Mouse (Mus musculus) layer of hippocampus, adult 18-20 months (tissue): ENCODE measurements around the gene Olfr195. TPM values are rescaled to one million over a fixed set of nuclear protein-coding genes. Genes with fewer than 3 reads are reported as not detected.
"Not testable (repeated sequence)": the region's sequence is repeated elsewhere in the genome, so short reads cannot be mapped to it uniquely, and the experiment has no call there.

Experiments used
- DNase-seq, 2 experiments: peaks; one replicate each; pipeline ENCODE4 v3.0.0; 2022; ENCODE audit warnings: low spot score in 2 of 2
- long read RNA-seq: library from polyadenylated mRNA; stranded (forward); transcript quantifications from one replicate; pipeline ENCODE4 v2.0.0, GENCODE M21; 2021
- total RNA-seq, 2 experiments: library from RNA; stranded (reverse); gene quantifications; 2 replicates each; pipeline ENCODE4 v1.2.3; 2021

The Olfr195 gene
- total RNA-seq = not detected
- long read RNA-seq = 0 reads

GRCm38 (mm10) chr16:59146746-59147145 is at the start of gene Olfr195:
Olfr195 (plus strand) TSS chr16:59147046.
- DNase-seq = no peak

GRCm38 (mm10) chr16:59105312-59105711 is 41.5 kb upstream of the Olfr195 start:
- DNase-seq = no peak

- DNase-seq = not testable (repeated sequence)
Observed at GRCm38 (mm10) chr16:59108522-59108921, 38.3 kb upstream of the Olfr195 start.

- DNase-seq = no peak
Observed at GRCm38 (mm10) chr16:59111781-59112180, 35.1 kb upstream of the Olfr195 start, which contains the start of gene Olfr193. Olfr193 (minus strand) TSS chr16:59111881.

- no peak for DNase-seq
Observed at GRCm38 (mm10) chr16:59120969-59121368, 25.9 kb upstream of the Olfr195 start, which contains the start of gene Olfr194. Olfr194 (minus strand) TSS chr16:59121069.

GRCm38 (mm10) chr16:59130740-59131139 is 16.1 kb upstream of the Olfr195 start:
- DNase-seq = no peak

- no peak for DNase-seq
Observed at GRCm38 (mm10) chr16:59141105-59141504, 5.7 kb upstream of the Olfr195 start.

GRCm38 (mm10) chr16:59151996-59152395 is 5.2 kb downstream of the Olfr195 start:
- DNase-seq = no peak

GRCm38 (mm10) chr16:59170354-59170753 is 23.5 kb downstream of the Olfr195 start, which contains the start of gene Olfr196:
Olfr196 (minus strand) TSS chr16:59170454.
- DNase-seq = no peak

Other genes starting within 250 kb of the Olfr195 start
- gene Olfr181, start 218.3 kb upstream of the Olfr195 start, total RNA-seq = not detected
- gene Olfr180, start 217.7 kb upstream of the Olfr195 start, total RNA-seq = not detected
- gene Olfr183, start 151.7 kb upstream of the Olfr195 start, total RNA-seq = not detected
- not detected for gene Olfr186, start 116.8 kb upstream of the Olfr195 start, total RNA-seq
- gene Olfr187, start 107.3 kb upstream of the Olfr195 start, total RNA-seq = not detected
- gene Olfr190, start 69.0 kb upstream of the Olfr195 start, total RNA-seq = not detected
- not detected for gene Olfr191, start 57.2 kb upstream of the Olfr195 start, total RNA-seq
- gene Olfr193, start 35.2 kb upstream of the Olfr195 start, total RNA-seq = not detected
- gene Olfr194, start 26.0 kb upstream of the Olfr195 start, total RNA-seq = not detected
- not detected for gene Olfr196, start 23.4 kb downstream of the Olfr195 start, total RNA-seq
- not detected for gene Olfr198, start 56.5 kb downstream of the Olfr195 start, total RNA-seq
- gene Olfr199, start 72.7 kb downstream of the Olfr195 start, total RNA-seq = not detected
- not detected for gene Olfr201, start 125.6 kb downstream of the Olfr195 start, total RNA-seq
- not detected for gene Olfr202, start 139.7 kb downstream of the Olfr195 start, total RNA-seq
- not detected for gene Olfr203, start 151.8 kb downstream of the Olfr195 start, total RNA-seq
- gene Olfr204, start 171.2 kb downstream of the Olfr195 start, total RNA-seq = not detected
- gene Olfr205, start 184.1 kb downstream of the Olfr195 start, total RNA-seq = not detected
- gene Olfr206, start 202.2 kb downstream of the Olfr195 start, total RNA-seq = not detected
- gene Olfr209, start 216.9 kb downstream of the Olfr195 start, total RNA-seq = not detected